Mouse (Mus musculus) heart, postnatal 10 days (tissue): ENCODE results near the gene Rraga. TPM values are rescaled to one million over a fixed set of nuclear protein-coding genes. Genes with fewer than 3 reads are reported as not detected.

Experiments
- DNase-seq, 2 experiments: peaks; one replicate each; pipeline ENCODE4 v3.0.0; 2021
- intact Hi-C: fragments of 180-260 bp; cut with DNase I; formaldehyde crosslinking; loops from one replicate; pipeline ENCODE4 v1.15.1; 2025
- total RNA-seq, 2 experiments: library from RNA; stranded (reverse); gene quantifications; 2 replicates each; pipeline ENCODE4 v1.2.3; 2021

Gene Rraga
- 10 to 100 TPM; 69.6 to 75.1 TPM for total RNA-seq

DNA sequence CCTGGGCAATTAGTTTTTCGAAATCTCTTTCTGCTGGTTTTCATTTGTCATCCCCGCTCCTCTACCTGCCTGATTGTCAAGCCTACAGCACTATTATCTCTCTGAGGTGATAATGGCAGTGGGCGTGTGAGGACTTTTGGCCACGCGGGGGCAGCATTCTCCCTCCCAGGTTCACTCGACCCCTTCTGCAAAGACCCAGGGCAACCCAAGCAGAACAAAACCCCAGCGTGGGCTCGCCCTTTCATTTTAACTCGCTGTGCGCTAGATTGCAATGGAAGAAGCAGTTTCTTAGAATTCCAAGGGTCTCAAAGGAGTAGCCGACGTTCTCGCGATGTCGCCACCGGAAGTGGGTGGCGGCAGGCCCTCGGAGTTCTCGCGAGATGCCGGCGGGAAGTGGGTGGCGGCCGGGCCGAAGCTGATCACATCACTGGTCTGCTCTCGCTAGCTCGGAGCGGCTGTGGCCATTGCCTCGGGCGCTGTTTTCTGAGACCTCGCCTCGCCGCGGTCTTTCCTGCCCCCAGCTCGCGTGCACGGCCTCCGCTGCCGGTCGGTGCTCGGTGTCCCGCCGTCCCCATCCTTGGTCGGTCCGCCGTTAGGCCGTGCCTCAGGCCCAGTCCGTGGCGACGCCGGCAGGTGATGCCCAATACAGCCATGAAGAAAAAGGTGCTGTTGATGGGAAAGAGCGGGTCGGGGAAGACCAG, at the start of gene Rraga:
TSS of gene Rraga (plus strand) at position 386 of the 701 bp plus-strand sequence.
- DNase-seq, result peak; percentile 97 to 98
- intact Hi-C loops, result loop anchor here (1.0 to 10.0 kb wide), 2 partner anchors 121 to 279 kb away; partner anchors contain the start of gene Rps6

DNA sequence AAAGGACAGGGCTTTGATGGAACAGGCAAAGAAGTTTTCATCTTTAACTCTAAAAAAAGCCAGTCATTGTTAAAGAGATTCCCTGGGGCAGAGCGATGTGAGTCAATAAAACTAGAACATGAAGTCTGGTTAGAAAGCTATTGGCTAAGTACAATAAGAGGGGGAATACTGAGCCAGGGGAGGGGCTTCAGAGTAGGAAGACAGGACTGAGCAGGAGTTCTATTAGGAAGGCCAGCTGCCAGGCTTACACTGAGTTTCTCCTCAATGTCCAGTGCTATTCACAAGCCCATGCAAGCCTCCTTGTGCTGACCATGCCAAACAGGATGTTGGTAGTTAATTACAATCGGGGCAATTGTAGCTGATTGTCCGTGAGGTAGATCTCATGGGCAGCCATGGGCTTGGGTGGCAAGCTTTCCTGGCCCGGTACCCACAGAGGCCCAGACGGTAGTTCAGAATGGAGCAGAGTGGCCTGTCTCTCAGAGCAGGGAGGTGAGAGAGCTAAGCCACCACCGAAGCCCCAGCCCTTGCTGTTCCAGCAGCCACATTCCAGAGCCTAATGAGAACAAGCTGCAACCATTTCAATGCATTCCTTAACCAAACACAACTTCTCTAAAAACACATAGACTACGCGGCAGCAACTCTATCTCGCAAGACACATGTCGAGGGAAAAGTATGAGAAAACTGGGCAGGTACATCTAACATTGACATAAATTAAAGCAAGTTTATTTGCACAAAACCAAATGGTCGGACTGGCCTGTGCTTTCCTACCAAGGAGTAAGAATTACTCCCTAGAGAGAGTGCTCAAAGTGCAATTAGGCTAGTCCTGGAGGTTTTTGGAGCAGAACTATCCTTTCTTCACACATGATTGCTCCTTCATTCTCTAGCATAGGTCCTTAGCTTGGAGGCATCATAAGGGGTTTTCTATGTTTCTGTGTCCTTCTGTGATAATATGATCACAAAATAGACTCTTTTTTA, 48.0 kb upstream of the Rraga start:
- intact Hi-C loops, result no loop called here
- DNase-seq, result peak; percentile 16 to 24

DNA sequence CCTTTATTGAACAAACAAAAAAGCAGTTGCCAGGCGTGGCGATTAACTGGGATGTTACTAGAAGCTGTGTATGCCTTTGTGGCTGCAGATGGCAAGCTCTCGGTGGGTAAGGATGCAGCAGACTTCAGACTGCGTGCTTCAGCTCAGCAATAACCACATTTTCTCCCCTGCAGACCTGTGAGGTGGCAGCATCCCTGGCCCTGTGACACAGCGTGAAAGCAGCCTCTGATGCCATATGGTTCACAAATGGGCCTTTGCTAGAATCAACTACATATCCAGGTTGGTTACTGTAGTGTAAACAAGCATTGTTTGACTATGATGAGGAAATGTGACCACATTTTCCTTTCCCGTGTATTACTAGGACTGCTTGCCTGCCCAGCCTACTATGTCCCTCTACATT, 46.3 kb upstream of the Rraga start:
- intact Hi-C loops, result no loop called here
- no peak for DNase-seq

- no peak for DNase-seq
- intact Hi-C loops, result no loop called here
Measured at GRCm38 (mm10) chr4:86533406-86534090, 41.9 kb upstream of the Rraga start.

GRCm38 (mm10) chr4:86534091-86534481, 41.4 kb upstream of the Rraga start:
- no peak for DNase-seq

GRCm38 (mm10) chr4:86537972-86538371, 37.5 kb upstream of the Rraga start:
- DNase-seq, result peak; percentile 33 to 39
- intact Hi-C loops, result no loop called here

More at GRCm38 (mm10) chr4:86534091-86534481, 41.4 kb upstream of the Rraga start:
- intact Hi-C loops, result no loop called here

DNA sequence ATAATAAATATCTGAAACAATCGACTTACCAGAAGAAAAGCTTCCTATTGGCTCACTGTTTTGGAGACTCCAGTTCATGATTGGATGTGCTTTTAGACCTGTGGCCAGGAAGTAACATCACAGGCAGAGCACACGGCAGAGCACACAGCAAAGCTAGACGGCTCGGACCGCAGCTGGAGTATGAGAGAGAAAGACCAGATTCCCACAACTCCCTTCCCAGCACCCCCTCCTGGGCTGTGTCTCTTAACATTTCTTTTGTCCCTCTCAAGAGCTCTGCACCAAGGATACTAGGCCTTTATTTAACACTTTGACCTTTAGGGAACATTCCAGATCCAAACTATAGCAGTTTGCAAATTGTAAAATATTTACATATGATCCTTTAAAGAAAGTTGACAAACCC, 36.5 kb upstream of the Rraga start:
- DNase-seq, result no peak
- intact Hi-C loops, result no loop called here

DNA sequence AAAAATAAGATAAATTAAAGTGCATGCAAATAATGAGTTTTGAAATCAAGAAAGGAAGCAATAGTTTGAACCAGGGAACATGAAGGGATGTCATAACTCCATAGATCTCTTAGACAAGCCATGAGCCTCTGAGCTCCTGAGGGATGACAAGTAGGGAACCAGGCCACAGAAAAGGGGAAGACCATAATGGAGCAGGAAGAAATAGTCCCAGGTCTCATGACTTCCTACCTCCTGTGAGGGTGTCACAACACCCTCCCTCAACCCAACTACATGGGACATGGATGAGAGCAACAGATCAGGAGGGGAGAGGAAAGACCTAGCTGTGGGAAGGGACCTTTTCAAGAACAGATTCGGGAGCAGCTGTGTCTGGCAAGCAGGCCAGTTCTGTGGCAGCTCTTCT, 33.9 kb upstream of the Rraga start:
- DNase-seq, result no peak
- intact Hi-C loops, result loop anchor here (5.0 kb wide), 1 partner anchor 499 kb away; no protein-coding TSS in a partner anchor

- DNase-seq, result no peak
- intact Hi-C loops, result loop anchor here (2.0 to 5.0 kb wide), 2 partner anchors 502 to 713 kb away; no protein-coding TSS in a partner anchor
Measured at GRCm38 (mm10) chr4:86543999-86544398, 31.5 kb upstream of the Rraga start.

- intact Hi-C loops, result loop anchor here (2.0 to 5.0 kb wide), 2 partner anchors 613 to 715 kb away; no protein-coding TSS in a partner anchor
Measured at GRCm38 (mm10) chr4:86545615-86546014, 29.9 kb upstream of the Rraga start.

GRCm38 (mm10) chr4:86548332-86548731, 27.1 kb upstream of the Rraga start:
- intact Hi-C loops, result loop anchor here (5.0 kb wide), 1 partner anchor 616 kb away; no protein-coding TSS in a partner anchor
- DNase-seq, result no peak

More at GRCm38 (mm10) chr4:86545615-86546014, 29.9 kb upstream of the Rraga start:
- peak; percentile 10 to 21 for DNase-seq

DNA sequence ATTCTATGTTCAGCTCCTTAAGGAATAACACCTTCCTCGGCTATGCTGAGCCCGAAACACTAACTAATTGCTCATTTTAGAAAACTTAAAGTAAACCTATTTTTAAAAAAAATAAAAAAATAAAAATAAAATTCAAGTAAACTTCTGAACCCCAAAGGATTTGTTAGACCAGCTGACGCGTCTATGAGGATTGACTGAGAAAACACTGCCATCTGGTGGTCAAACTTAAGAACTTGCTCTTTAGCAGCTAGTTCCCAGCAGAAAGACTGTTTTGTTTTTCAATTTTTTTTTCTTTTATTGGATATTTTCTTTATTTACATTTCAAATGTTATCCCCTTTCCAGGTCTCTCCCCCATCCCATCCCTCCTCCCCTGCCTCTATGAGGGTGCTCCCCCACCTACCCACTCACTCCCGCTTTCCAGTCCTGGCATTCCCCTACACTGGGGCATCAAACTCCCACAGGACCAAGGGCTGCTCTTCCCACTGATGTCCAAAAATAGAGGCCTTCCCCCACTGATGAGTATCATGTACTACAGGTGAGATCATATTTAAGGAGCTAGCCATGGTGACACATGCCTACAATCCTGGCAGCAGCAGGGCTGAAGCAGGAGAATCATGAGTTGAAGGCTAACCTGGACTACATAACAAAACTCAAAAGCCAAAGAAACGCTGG, 20.3 kb upstream of the Rraga start:
- DNase-seq, result peak; percentile 28 to 60
- intact Hi-C loops, result loop anchor here (5.0 to 10.0 kb wide), 2 partner anchors 618 to 1160 kb away; no protein-coding TSS in a partner anchor

- no peak for DNase-seq
- intact Hi-C loops, result loop anchor here (5.0 to 10.0 kb wide), 2 partner anchors 620 to 1163 kb away; no protein-coding TSS in a partner anchor
Measured at GRCm38 (mm10) chr4:86557371-86557770, 18.1 kb upstream of the Rraga start.

- no peak for DNase-seq
- intact Hi-C loops, result loop anchor here (5.0 to 10.0 kb wide), 2 partner anchors 621 to 1163 kb away; no protein-coding TSS in a partner anchor
Measured at GRCm38 (mm10) chr4:86558228-86558627, 17.2 kb upstream of the Rraga start, which contains the start of gene Saxo1. Gene Saxo1 (minus strand): TSS chr4:86558328.

GRCm38 (mm10) chr4:86559006-86559405, 16.5 kb upstream of the Rraga start:
- DNase-seq, result no peak
- intact Hi-C loops, result loop anchor here (5.0 to 10.0 kb wide), 2 partner anchors 622 to 1164 kb away; no protein-coding TSS in a partner anchor

GRCm38 (mm10) chr4:86561061-86561460, 14.4 kb upstream of the Rraga start:
- no peak for DNase-seq
- intact Hi-C loops, result no loop called here

GRCm38 (mm10) chr4:86574939-86575282, 557 bp upstream of the Rraga start:
- intact Hi-C loops, result loop anchor here (1.0 to 10.0 kb wide), 2 partner anchors 121 to 280 kb away; partner anchors contain the start of gene Rps6
- DNase-seq, result no peak

DNA sequence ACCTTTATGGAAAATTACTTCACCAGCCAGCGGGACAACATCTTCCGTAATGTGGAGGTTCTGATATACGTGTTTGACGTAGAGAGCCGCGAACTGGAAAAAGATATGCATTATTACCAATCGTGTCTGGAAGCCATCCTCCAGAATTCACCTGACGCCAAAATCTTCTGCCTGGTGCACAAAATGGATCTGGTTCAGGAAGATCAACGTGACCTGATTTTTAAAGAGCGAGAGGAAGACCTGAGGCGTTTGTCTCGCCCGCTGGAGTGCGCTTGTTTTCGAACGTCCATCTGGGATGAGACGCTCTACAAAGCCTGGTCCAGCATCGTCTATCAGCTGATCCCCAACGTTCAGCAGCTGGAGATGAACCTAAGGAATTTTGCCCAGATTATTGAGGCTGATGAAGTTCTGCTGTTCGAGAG, 663 bp downstream of the Rraga start:
- intact Hi-C loops, result loop anchor here (2.0 to 10.0 kb wide), 2 partner anchors 35 to 279 kb away; partner anchors contain the start of gene Rps6
- DNase-seq, result peak; percentile 29 to 33

DNA sequence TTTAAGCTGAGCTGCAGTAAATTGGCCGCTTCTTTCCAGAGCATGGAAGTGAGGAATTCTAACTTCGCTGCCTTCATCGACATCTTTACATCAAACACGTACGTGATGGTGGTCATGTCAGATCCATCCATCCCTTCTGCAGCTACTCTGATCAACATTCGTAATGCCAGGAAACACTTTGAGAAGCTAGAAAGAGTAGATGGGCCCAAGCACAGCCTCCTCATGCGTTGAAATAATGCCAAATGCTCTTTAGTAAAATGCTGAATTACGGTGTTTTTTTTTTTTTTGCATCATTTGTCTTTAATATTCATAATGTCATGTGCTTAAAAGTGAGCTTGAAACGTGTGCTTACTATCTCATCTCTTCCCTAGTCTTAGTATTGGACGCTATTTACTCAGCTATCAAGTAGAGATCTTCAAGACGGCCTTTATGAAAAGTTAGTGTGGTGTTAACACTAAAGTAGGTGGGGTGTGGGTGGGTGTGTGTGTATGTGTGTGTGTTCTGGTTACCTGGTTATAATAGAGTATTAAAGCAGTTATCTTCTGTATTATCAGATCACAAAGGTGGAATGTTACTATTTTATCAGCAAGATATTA, 1.3 kb downstream of the Rraga start:
- intact Hi-C loops, result loop anchor here (2.0 to 10.0 kb wide), 2 partner anchors 34 to 278 kb away; partner anchors contain the start of gene Rps6
- DNase-seq, result no peak
